10 mouse cellular contexts compared by ENCODE assay signal in genomic region chr5:112282780-112283482, GRCm38 (mm10). TPM values are rescaled to one million over a fixed set of nuclear protein-coding genes. Genes with fewer than 3 reads are reported as not detected.
DNase-seq lines count a peak whose midpoint lies in the region; ATAC-seq lines count a peak whose summit lies in the region.
"Had no signal": no experiment of that assay in that cellular context is flagged by ENCODE, and none has a peak within 500 bp of the region (broad histone marks: within the 10 kb centered on the region; RNA-seq: fewer than 3 reads in every experiment).

No protein-coding gene starts in this region.

- H3K9ac ChIP-seq in kidney, embryonic 15.5 days: no peak overlapping the region
- no peak overlapping the region for H3K9ac ChIP-seq in liver, embryonic 11.5 days (ENCODE audit: low read depth, low read length)

- peaks cover 89% of the 10 kb centered on the region for H3K4me1 ChIP-seq in kidney, embryonic 15.5 days
- peaks cover 92% of the 10 kb centered on the region for H3K4me1 ChIP-seq in liver, embryonic 11.5 days (replicated peaks; ENCODE audit: control insufficient read depth, insufficient read depth, low read length)

- no peaks in the 10 kb centered on the region for H3K9me3 ChIP-seq in kidney, embryonic 15.5 days (replicated peaks)
- no peaks in the 10 kb centered on the region for H3K9me3 ChIP-seq in liver, embryonic 11.5 days (ENCODE audit: control insufficient read depth, low read length)

- no peak for DNase-seq in kidney, postnatal 25 days
- DNase-seq in B cell, adult 2 months: peak; percentile 54 to 63
- DNase-seq in NIH3T3 (ENCODE audit: low read depth): peak; percentile 25
- no peak for DNase-seq in liver, embryonic 11.5 days (ENCODE audit: low spot score)
- no peak for DNase-seq in urinary bladder, postnatal 14 days (ENCODE audit: low spot score)
- DNase-seq in right cerebral cortex, adult 18-20 months: no peak
- DNase-seq: cerebellum, adult 11 months; thymus, postnatal 25 days had no signal

- H3K27me3 ChIP-seq in kidney, embryonic 15.5 days: no peaks in the 10 kb centered on the region
- no peaks in the 10 kb centered on the region for H3K27me3 ChIP-seq in liver, embryonic 11.5 days (replicated peaks; ENCODE audit: control insufficient read depth, insufficient read depth, low read length)

- peak overlapping the region; percentile 61 for H3K27ac ChIP-seq in kidney, embryonic 15.5 days
- peak overlapping the region; percentile 81 for H3K27ac ChIP-seq in liver, embryonic 11.5 days (ENCODE audit: low read depth, low read length)

- H3K4me2 ChIP-seq in kidney, embryonic 15.5 days: no peak overlapping the region
- peak overlapping the region; percentile 37 for H3K4me2 ChIP-seq in liver, embryonic 11.5 days

- no peak overlapping the region for H3K4me3 ChIP-seq in kidney, embryonic 15.5 days (replicated peaks)
- H3K4me3 ChIP-seq in liver, embryonic 11.5 days (ENCODE audit: low read depth, low read length): no peak overlapping the region

- WGBS in kidney, embryonic 15.5 days: 64% methylated on average over 9 of the region's 9 CpGs
- 40% methylated on average over 9 of the region's 9 CpGs for WGBS in liver, embryonic 11.5 days

- H3K36me3 ChIP-seq in kidney, embryonic 15.5 days: 0 out of 2 replicates have a peak, but pooled peaks cover 3% of the 10 kb centered on the region
- no peaks in the 10 kb centered on the region; the same call in 1 of the 2 replicates for H3K36me3 ChIP-seq in liver, embryonic 11.5 days (ENCODE audit: control insufficient read depth, insufficient read depth, low read length)

- ATAC-seq in kidney, embryonic 15.5 days (replicated peaks; ENCODE audit: low FRiP score): no peak
- no peak for ATAC-seq in liver, embryonic 11.5 days (replicated peaks; ENCODE audit: low FRiP score)
- ATAC-seq: midbrain, embryonic 16.5 days had no signal

RNA-seq across cellular contexts. Expression of gene Tpst2, which starts 6.4 kb away (rescaled TPM):
- polyA plus RNA-seq in kidney, embryonic 15.5 days (2015; fragmentation: Nextera tagmentation; extraction: Ambion mirVana): 53.4 and 60.0 TPM in 2 replicates
- polyA plus RNA-seq in liver, embryonic 11.5 days (2014; fragmentation: Nextera tagmentation; extraction: Ambion mirVana): 66.0 and 66.7 TPM in 2 replicates

RNA-seq across cellular contexts. Expression of gene Crybb1, which starts 27.3 kb away (rescaled TPM):
- 2.1 and 2.4 TPM in 2 replicates for polyA plus RNA-seq in kidney, embryonic 15.5 days (2015; fragmentation: Nextera tagmentation; extraction: Ambion mirVana)
- 0.31 and 0.45 TPM in 2 replicates for polyA plus RNA-seq in liver, embryonic 11.5 days (2014; fragmentation: Nextera tagmentation; extraction: Ambion mirVana)

RNA-seq across cellular contexts. Expression of gene Cryba4, which starts 30.6 kb away (rescaled TPM):
- polyA plus RNA-seq in kidney, embryonic 15.5 days (2015; fragmentation: Nextera tagmentation; extraction: Ambion mirVana): 0.99 and 1.1 TPM in 2 replicates
- 0.84 and 1.3 TPM in 2 replicates for polyA plus RNA-seq in liver, embryonic 11.5 days (2014; fragmentation: Nextera tagmentation; extraction: Ambion mirVana)

RNA-seq across cellular contexts. Expression of gene Tfip11, which starts 43.2 kb away (rescaled TPM):
- polyA plus RNA-seq in kidney, embryonic 15.5 days (2015; fragmentation: Nextera tagmentation; extraction: Ambion mirVana): 30.5 and 33.8 TPM in 2 replicates
- polyA plus RNA-seq in liver, embryonic 11.5 days (2014; fragmentation: Nextera tagmentation; extraction: Ambion mirVana): 24.5 and 30.5 TPM in 2 replicates

RNA-seq across cellular contexts. Expression of gene Srrd, which starts 59.9 kb away (rescaled TPM):
- 38.5 and 44.8 TPM in 2 replicates for polyA plus RNA-seq in kidney, embryonic 15.5 days (2015; fragmentation: Nextera tagmentation; extraction: Ambion mirVana)
- polyA plus RNA-seq in liver, embryonic 11.5 days (2014; fragmentation: Nextera tagmentation; extraction: Ambion mirVana): 35.3 and 36.5 TPM in 2 replicates

Comparison
In these comparisons a context has a peak if more than half of its experiments do, and no peak if none do; other contexts are left out.
1. DNase-seq: peak in B cell, adult 2 months (2 of 2) and NIH3T3 (single experiment); none in kidney, postnatal 25 days (0 of 2), liver, embryonic 11.5 days (single experiment), urinary bladder, postnatal 14 days (single experiment) and right cerebral cortex, adult 18-20 months (single experiment).